In the genomic region with DNA sequence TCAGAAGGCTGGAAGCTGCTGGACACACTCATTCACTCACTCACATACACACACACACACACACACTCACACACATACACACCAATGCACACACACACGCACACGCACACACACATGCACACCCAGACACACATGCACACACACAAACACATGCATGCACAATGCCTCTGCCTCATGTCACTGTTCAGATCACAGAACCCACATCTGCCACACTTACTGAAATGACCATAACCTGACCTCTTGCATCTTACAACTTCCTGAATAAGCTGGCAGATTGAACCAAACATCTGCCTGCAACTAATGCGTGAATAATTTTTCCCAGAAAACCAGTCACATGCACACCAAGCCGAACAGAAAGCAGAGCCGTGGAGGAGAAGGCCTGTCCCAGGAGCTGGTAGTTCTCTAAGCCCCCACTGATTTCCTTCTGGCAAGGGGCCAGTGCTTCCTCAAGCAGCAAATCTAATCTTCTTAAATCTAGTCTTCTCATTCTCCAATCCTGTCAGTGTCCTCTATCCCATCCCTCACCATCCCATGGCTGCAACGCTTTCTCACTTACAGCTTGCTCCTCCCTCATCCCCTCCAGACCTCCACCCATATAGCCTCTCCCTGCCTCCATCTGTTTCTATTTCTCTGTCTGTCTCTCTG, we compare ENCODE assay signal across 8 mouse cellular contexts. TPM values are rescaled to one million over a fixed set of nuclear protein-coding genes. Genes with fewer than 3 reads are reported as not detected.
DNase-seq lines count a peak whose midpoint lies in the region; ATAC-seq lines count a peak whose summit lies in the region.
"Had no signal": no experiment of that assay in that cellular context is flagged by ENCODE, and none has a peak within 500 bp of the region (broad histone marks: within the 10 kb centered on the region; RNA-seq: fewer than 3 reads in every experiment).

No protein-coding gene starts in this region.

- no peak overlapping the region for H3K27ac ChIP-seq in kidney, embryonic 16.5 days (ENCODE audit: low read length)
- H3K27ac ChIP-seq in embryonic facial prominence, embryonic 15.5 days (replicated peaks) = peak overlapping the region; percentile 83

- no peaks in the 10 kb centered on the region for H3K36me3 ChIP-seq in kidney, embryonic 16.5 days (ENCODE audit: insufficient read depth, low read length)
- H3K36me3 ChIP-seq in embryonic facial prominence, embryonic 15.5 days = no peaks in the 10 kb centered on the region

- ATAC-seq in kidney, embryonic 16.5 days (ENCODE audit: low FRiP score, low TSS enrichment) = peak; percentile 57; the same call in 1 of the 2 replicates
- peak; percentile 91 for ATAC-seq in embryonic facial prominence, embryonic 15.5 days (ENCODE audit: insufficient number of reproducible peaks, low FRiP score, low TSS enrichment, low read depth)

- WGBS in kidney, embryonic 16.5 days = 59% methylated on average over 6 of the region's 6 CpGs
- 32% methylated on average over 6 of the region's 6 CpGs for WGBS in embryonic facial prominence, embryonic 15.5 days

- H3K4me3 ChIP-seq in kidney, embryonic 16.5 days (ENCODE audit: low read length) = no peak overlapping the region
- H3K4me3 ChIP-seq in embryonic facial prominence, embryonic 15.5 days (replicated peaks) = no peak overlapping the region

- no peak for DNase-seq in kidney, adult 18-20 months
- DNase-seq in kidney, postnatal 10 days = peak; percentile 65
- DNase-seq in retina, adult 2 months (ENCODE audit: low read depth, low spot score) = peak; percentile 72
- DNase-seq in layer of hippocampus, postnatal 14 days (ENCODE audit: low spot score in 2 of 2) = no peak
- DNase-seq in B cell, adult 2 months = no peak
- DNase-seq: adrenal gland, postnatal 10 days had no signal

- peaks cover 6% of the 10 kb centered on the region for H3K9me3 ChIP-seq in kidney, embryonic 16.5 days (ENCODE audit: low read length)
- H3K9me3 ChIP-seq in embryonic facial prominence, embryonic 15.5 days (replicated peaks) = no peaks in the 10 kb centered on the region

- H3K4me2 ChIP-seq in kidney, embryonic 16.5 days (replicated peaks; ENCODE audit: low read depth, low read length) = no peak overlapping the region
- H3K4me2 ChIP-seq in embryonic facial prominence, embryonic 15.5 days (replicated peaks) = 0 out of 2 replicates have a peak overlapping the region, but pooled peaks have one; percentile 8

- no peaks in the 10 kb centered on the region for H3K4me1 ChIP-seq in kidney, embryonic 16.5 days (ENCODE audit: insufficient read depth, low read length)
- H3K4me1 ChIP-seq in embryonic facial prominence, embryonic 15.5 days = peaks cover 19% of the 10 kb centered on the region

- H3K9ac ChIP-seq in kidney, embryonic 16.5 days (replicated peaks; ENCODE audit: low read length) = no peak overlapping the region
- H3K9ac ChIP-seq in embryonic facial prominence, embryonic 15.5 days = no peak overlapping the region

- no peaks in the 10 kb centered on the region for H3K27me3 ChIP-seq in kidney, embryonic 16.5 days (ENCODE audit: insufficient read depth, low read length)
- no peaks in the 10 kb centered on the region for H3K27me3 ChIP-seq in embryonic facial prominence, embryonic 15.5 days

RNA-seq across cellular contexts. Expression of a gene that starts 51.1 kb away (rescaled TPM):
- 103 and 106 TPM in 2 replicates for polyA plus RNA-seq in kidney, embryonic 16.5 days (2015; fragmentation: Nextera tagmentation; extraction: Ambion mirVana)
- polyA plus RNA-seq in embryonic facial prominence, embryonic 15.5 days (2015; fragmentation: Nextera tagmentation; extraction: Ambion mirVana) = 167 and 173 TPM in 2 replicates
- total RNA-seq in layer of hippocampus, postnatal 14 days (2021) = 100 to 1,000 TPM; 201 to 204 TPM

Comparison
In these comparisons a context has a peak if more than half of its experiments do, and no peak if none do; other contexts are left out.
1. DNase-seq: peak in kidney, postnatal 10 days (single experiment) and retina, adult 2 months (single experiment); none in kidney, adult 18-20 months (single experiment), layer of hippocampus, postnatal 14 days (0 of 2) and B cell, adult 2 months (0 of 2).